12 mouse cellular contexts compared by ENCODE assay signal in the genomic region with DNA sequence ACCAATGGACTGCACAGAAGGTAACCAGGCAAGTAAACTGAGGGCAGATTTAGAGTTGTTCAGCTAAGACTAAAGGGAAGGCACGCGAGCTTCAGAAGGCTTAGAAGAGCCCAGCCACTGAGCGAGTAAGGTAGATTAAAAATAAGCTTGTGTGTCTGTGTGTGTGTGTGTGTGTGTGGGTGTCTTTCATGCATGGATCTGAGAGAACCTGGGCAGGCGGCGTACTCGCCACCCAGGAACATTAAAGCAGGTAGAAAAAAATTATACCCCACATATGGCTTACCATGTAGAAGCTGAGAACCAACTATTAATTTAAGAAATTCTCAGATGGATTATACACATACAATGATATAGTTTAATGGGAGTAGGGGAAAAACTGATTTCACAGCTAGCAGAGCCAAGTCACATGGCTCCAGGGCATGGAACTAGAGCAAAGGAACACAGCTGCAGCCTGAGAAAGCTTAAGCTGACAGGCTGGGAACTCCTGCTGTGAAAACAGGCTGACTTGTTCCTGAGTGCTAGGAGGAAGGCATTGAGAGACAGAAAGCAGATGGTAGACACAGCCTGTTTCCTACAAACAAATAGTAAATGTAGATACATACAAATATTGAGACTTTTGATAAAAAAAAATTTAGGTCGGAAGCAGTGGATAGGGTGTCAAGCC. TPM values are rescaled to one million over a fixed set of nuclear protein-coding genes. Genes with fewer than 3 reads are reported as not detected.
DNase-seq lines count a peak whose midpoint lies in the region; ATAC-seq and TF ChIP-seq lines count a peak whose summit lies in the region.
"Had no signal": no experiment of that assay in that cellular context is flagged by ENCODE, and none has a peak within 500 bp of the region (broad histone marks: within the 10 kb centered on the region; RNA-seq: fewer than 3 reads in every experiment).

No protein-coding gene starts in this region.

- no peaks in the 10 kb centered on the region for H3K36me3 ChIP-seq in forebrain, postnatal 0 days (ENCODE audit: insufficient read depth)
- no peaks in the 10 kb centered on the region for H3K36me3 ChIP-seq in midbrain, embryonic 16.5 days (ENCODE audit: control insufficient read depth, insufficient read depth, low read length)
- no peaks in the 10 kb centered on the region for H3K36me3 ChIP-seq in stomach, postnatal 0 days (ENCODE audit: control insufficient read depth, insufficient read depth, low read length)
- no peaks in the 10 kb centered on the region for H3K36me3 ChIP-seq in liver, embryonic 12.5 days
- H3K36me3 ChIP-seq: heart, embryonic 15.5 days had no signal

- H3K27me3 ChIP-seq in forebrain, postnatal 0 days (ENCODE audit: insufficient read depth, low read length), result no peaks in the 10 kb centered on the region
- no peaks in the 10 kb centered on the region for H3K27me3 ChIP-seq in midbrain, embryonic 16.5 days (ENCODE audit: control insufficient read depth, insufficient read depth, low read depth, low read length)
- H3K27me3 ChIP-seq in stomach, postnatal 0 days (ENCODE audit: control insufficient read depth, insufficient read depth, low read length), result no peaks in the 10 kb centered on the region
- H3K27me3 ChIP-seq in liver, embryonic 12.5 days (replicated peaks), result no peaks in the 10 kb centered on the region
- H3K27me3 ChIP-seq: heart, embryonic 15.5 days had no signal

- no peak overlapping the region for H3K4me3 ChIP-seq in forebrain, postnatal 0 days (ENCODE audit: low read depth, low read length)
- H3K4me3 ChIP-seq in midbrain, embryonic 16.5 days (ENCODE audit: low read depth, low read length), result no peak overlapping the region
- no peak overlapping the region for H3K4me3 ChIP-seq in stomach, postnatal 0 days (ENCODE audit: low read depth, low read length)
- H3K4me3 ChIP-seq in liver, embryonic 12.5 days, result no peak overlapping the region
- H3K4me3 ChIP-seq: heart, embryonic 15.5 days; myocyte had no signal

- WGBS in forebrain, postnatal 0 days, result 77% methylated on average over 7 of the region's 7 CpGs
- 68% methylated on average over 7 of the region's 7 CpGs for WGBS in midbrain, embryonic 16.5 days
- 88% methylated on average over 7 of the region's 7 CpGs for WGBS in stomach, postnatal 0 days
- WGBS in liver, embryonic 12.5 days (ENCODE audit: insufficient replicate concordance), result 80% methylated on average over 7 of the region's 7 CpGs

- ATAC-seq in cerebellum, adult (ENCODE audit: insufficient number of reproducible peaks, low FRiP score, low TSS enrichment), result peak; percentile 86
- peak; percentile 76 for ATAC-seq in forebrain, postnatal 0 days
- peak; percentile 51; the same call in 1 of the 2 replicates for ATAC-seq in midbrain, embryonic 16.5 days
- ATAC-seq in stomach, postnatal 0 days (ENCODE audit: low FRiP score, low TSS enrichment), result no peak
- ATAC-seq in liver, embryonic 12.5 days, result no peak

- no peak overlapping the region for H3K4me2 ChIP-seq in forebrain, postnatal 0 days (ENCODE audit: low read depth)
- no peak overlapping the region for H3K4me2 ChIP-seq in midbrain, embryonic 16.5 days (ENCODE audit: low read length)
- no peak overlapping the region for H3K4me2 ChIP-seq in stomach, postnatal 0 days (replicated peaks; ENCODE audit: low read depth)
- H3K4me2 ChIP-seq in liver, embryonic 12.5 days, result no peak overlapping the region
- H3K4me2 ChIP-seq: heart, embryonic 15.5 days; liver, embryonic 11.5 days had no signal

- no peak for TF ChIP-seq EP300 in stomach, postnatal 0 days (optimal IDR thresholded peaks at IDR 0.05)

- H3K4me1 ChIP-seq in forebrain, postnatal 0 days (ENCODE audit: insufficient read depth), result no peaks in the 10 kb centered on the region
- no peaks in the 10 kb centered on the region for H3K4me1 ChIP-seq in midbrain, embryonic 16.5 days (ENCODE audit: control insufficient read depth, insufficient read depth, low read length)
- no peaks in the 10 kb centered on the region for H3K4me1 ChIP-seq in stomach, postnatal 0 days (replicated peaks; ENCODE audit: control insufficient read depth, insufficient read depth)
- H3K4me1 ChIP-seq in liver, embryonic 12.5 days, result no peaks in the 10 kb centered on the region
- H3K4me1 ChIP-seq: heart, embryonic 15.5 days had no signal

- H3K27ac ChIP-seq in forebrain, postnatal 0 days (ENCODE audit: low read depth, low read length), result no peak overlapping the region; the same call in 1 of the 2 replicates
- no peak overlapping the region for H3K27ac ChIP-seq in midbrain, embryonic 16.5 days (ENCODE audit: low read length)
- no peak overlapping the region for H3K27ac ChIP-seq in stomach, postnatal 0 days (replicated peaks)
- H3K27ac ChIP-seq in liver, embryonic 12.5 days, result no peak overlapping the region
- H3K27ac ChIP-seq: heart, embryonic 15.5 days had no signal

- no peak for TF ChIP-seq CTCF in forebrain, postnatal 0 days (IDR thresholded peaks at IDR 0.05; ENCODE audit: low read depth)
- TF ChIP-seq CTCF in stomach, postnatal 0 days (IDR thresholded peaks at IDR 0.05; ENCODE audit: low read depth), result no peak

- H3K9me3 ChIP-seq in forebrain, postnatal 0 days (ENCODE audit: low read length), result no peaks in the 10 kb centered on the region
- H3K9me3 ChIP-seq in midbrain, embryonic 16.5 days (replicated peaks; ENCODE audit: control insufficient read depth, low read length, poor library complexity, severe bottlenecking), result no peaks in the 10 kb centered on the region
- no peaks in the 10 kb centered on the region for H3K9me3 ChIP-seq in stomach, postnatal 0 days (ENCODE audit: control insufficient read depth, low read length)
- no peaks in the 10 kb centered on the region for H3K9me3 ChIP-seq in liver, embryonic 12.5 days (replicated peaks)
- H3K9me3 ChIP-seq: heart, embryonic 15.5 days had no signal

- peak; percentile 84 to 85 for DNase-seq in cerebellum, postnatal 10 days
- DNase-seq in forebrain, postnatal 0 days, result peak; percentile 35
- no peak for DNase-seq in thymus, adult 18-20 months
- DNase-seq in stomach, postnatal 0 days (ENCODE audit: low spot score), result no peak
- DNase-seq: adrenal gland, postnatal 36 days; kidney, postnatal 14 days had no signal

- H3K9ac ChIP-seq in forebrain, postnatal 0 days, result no peak overlapping the region
- no peak overlapping the region for H3K9ac ChIP-seq in midbrain, embryonic 16.5 days (ENCODE audit: low read depth, low read length)
- no peak overlapping the region for H3K9ac ChIP-seq in stomach, postnatal 0 days (ENCODE audit: low read length)
- no peak overlapping the region for H3K9ac ChIP-seq in liver, embryonic 12.5 days
- H3K9ac ChIP-seq: heart, embryonic 15.5 days had no signal

RNA-seq across cellular contexts. Expression of gene Prl2b1, which starts 8.5 kb away (rescaled TPM):
- not detected in 2 replicates for total RNA-seq in forebrain, postnatal 0 days (2014; rRNA removed)
- not detected in 2 replicates for polyA plus RNA-seq in forebrain, postnatal 0 days (2015; fragmentation: Nextera tagmentation; extraction: Ambion mirVana)
- not detected in 2 replicates for polyA plus RNA-seq in midbrain, embryonic 16.5 days (2015; fragmentation: Nextera tagmentation; extraction: Ambion mirVana)
- not detected in 2 replicates for polyA plus RNA-seq in stomach, postnatal 0 days (2015; fragmentation: Nextera tagmentation; extraction: Ambion mirVana)
- polyA plus RNA-seq in liver, embryonic 12.5 days (2016; fragmentation: Nextera tagmentation; extraction: Ambion mirVana), result not detected in 2 replicates
- total RNA-seq: adrenal gland, postnatal 36 days had no signal
- polyA plus RNA-seq: heart, embryonic 15.5 days; liver, embryonic 11.5 days; myocyte had no signal

RNA-seq across cellular contexts. Expression of gene Prl8a6, which starts 39.3 kb away (rescaled TPM):
- total RNA-seq in forebrain, postnatal 0 days (2014; rRNA removed), result not detected in 2 replicates
- not detected in 2 replicates for polyA plus RNA-seq in forebrain, postnatal 0 days (2015; fragmentation: Nextera tagmentation; extraction: Ambion mirVana)
- polyA plus RNA-seq in midbrain, embryonic 16.5 days (2015; fragmentation: Nextera tagmentation; extraction: Ambion mirVana), result not detected in 2 replicates
- polyA plus RNA-seq in stomach, postnatal 0 days (2015; fragmentation: Nextera tagmentation; extraction: Ambion mirVana), result not detected in 2 replicates
- not detected in 2 replicates for polyA plus RNA-seq in liver, embryonic 12.5 days (2016; fragmentation: Nextera tagmentation; extraction: Ambion mirVana)
- total RNA-seq: adrenal gland, postnatal 36 days had no signal
- polyA plus RNA-seq: heart, embryonic 15.5 days; liver, embryonic 11.5 days; myocyte had no signal

RNA-seq across cellular contexts. Expression of gene Prl8a2, which starts 53.7 kb away (rescaled TPM):
- not detected in 2 replicates for total RNA-seq in forebrain, postnatal 0 days (2014; rRNA removed)
- not detected in 2 replicates for polyA plus RNA-seq in forebrain, postnatal 0 days (2015; fragmentation: Nextera tagmentation; extraction: Ambion mirVana)
- polyA plus RNA-seq in midbrain, embryonic 16.5 days (2015; fragmentation: Nextera tagmentation; extraction: Ambion mirVana), result not detected in 2 replicates
- not detected in 2 replicates for polyA plus RNA-seq in stomach, postnatal 0 days (2015; fragmentation: Nextera tagmentation; extraction: Ambion mirVana)
- polyA plus RNA-seq in liver, embryonic 12.5 days (2016; fragmentation: Nextera tagmentation; extraction: Ambion mirVana), result not detected in 2 replicates
- polyA plus RNA-seq: heart, embryonic 15.5 days; liver, embryonic 11.5 days; myocyte had no signal

Comparison
In these comparisons a context has a peak if more than half of its experiments do, and no peak if none do; other contexts are left out.
1. ATAC-seq: peak in cerebellum, adult (single experiment), forebrain, postnatal 0 days (single experiment) and midbrain, embryonic 16.5 days (single experiment); none in stomach, postnatal 0 days (single experiment) and liver, embryonic 12.5 days (single experiment).
2. DNase-seq: peak in cerebellum, postnatal 10 days (2 of 2) and forebrain, postnatal 0 days (single experiment); none in thymus, adult 18-20 months (0 of 2) and stomach, postnatal 0 days (single experiment).